ENCODE assay signal across 9 mouse cellular contexts in genomic region chr1:75393139-75393538, GRCm38 (mm10). TPM values are rescaled to one million over a fixed set of nuclear protein-coding genes. Genes with fewer than 3 reads are reported as not detected.
DNase-seq lines count a peak whose midpoint lies in the region; ATAC-seq lines count a peak whose summit lies in the region.
"Had no signal": no experiment of that assay in that cellular context is flagged by ENCODE, and none has a peak within 500 bp of the region (broad histone marks: within the 10 kb centered on the region; RNA-seq: fewer than 3 reads in every experiment).

No protein-coding gene starts in this region.

- no peak overlapping the region for H3K4me2 ChIP-seq in lung, embryonic 16.5 days (ENCODE audit: low read depth, low read length)
- no peak overlapping the region for H3K4me2 ChIP-seq in forebrain, embryonic 11.5 days (ENCODE audit: low read depth, low read length, severe bottlenecking)
- no peak overlapping the region for H3K4me2 ChIP-seq in kidney, embryonic 14.5 days (replicated peaks; ENCODE audit: low read depth, low read length)

- no peak overlapping the region for H3K9ac ChIP-seq in lung, embryonic 16.5 days (ENCODE audit: low read length)
- H3K9ac ChIP-seq in forebrain, embryonic 11.5 days (ENCODE audit: low read length) = 0 out of 2 replicates have a peak overlapping the region, but pooled peaks have one; percentile 2
- H3K9ac ChIP-seq in kidney, embryonic 14.5 days (ENCODE audit: low read depth, low read length) = no peak overlapping the region

- no peaks in the 10 kb centered on the region for H3K36me3 ChIP-seq in lung, embryonic 16.5 days (ENCODE audit: control insufficient read depth, insufficient read depth, low read length)
- H3K36me3 ChIP-seq in forebrain, embryonic 11.5 days (ENCODE audit: control insufficient read depth, insufficient read depth, low read length) = no peaks in the 10 kb centered on the region
- H3K36me3 ChIP-seq in kidney, embryonic 14.5 days (ENCODE audit: control insufficient read depth, insufficient read depth, low read length) = peaks cover 19% of the 10 kb centered on the region; the same call in 1 of the 2 replicates

- 58% methylated on average over 9 of the region's 9 CpGs for WGBS in lung, embryonic 16.5 days
- 77% methylated on average over 9 of the region's 9 CpGs for WGBS in forebrain, embryonic 11.5 days
- WGBS in kidney, embryonic 14.5 days = 66% methylated on average over 9 of the region's 9 CpGs

- H3K4me1 ChIP-seq in lung, embryonic 16.5 days (replicated peaks; ENCODE audit: control insufficient read depth, insufficient read depth, low read length) = peaks cover 7% of the 10 kb centered on the region; the same call in 1 of the 2 replicates
- H3K4me1 ChIP-seq in forebrain, embryonic 11.5 days (replicated peaks; ENCODE audit: control insufficient read depth, insufficient read depth, low read length) = peaks cover 7% of the 10 kb centered on the region
- peaks cover 5% of the 10 kb centered on the region for H3K4me1 ChIP-seq in kidney, embryonic 14.5 days (ENCODE audit: control insufficient read depth, insufficient read depth, low read length)

- intact Hi-C loops in heart, postnatal 10 days (cut with DNase I) = no loop called here

- no peak for DNase-seq in lung, postnatal 25 days (ENCODE audit: low spot score)
- DNase-seq in forebrain, embryonic 11.5 days (ENCODE audit: low spot score) = no peak
- peak; percentile 91 to 93 for DNase-seq in heart, postnatal 10 days
- DNase-seq in right cerebral cortex, postnatal 14 days = peak; percentile 51

- peak; percentile 10; the same call in 1 of the 2 replicates for ATAC-seq in lung, embryonic 16.5 days (ENCODE audit: low read depth)
- no peak for ATAC-seq in forebrain, embryonic 11.5 days (replicated peaks; ENCODE audit: low FRiP score)
- no peak for ATAC-seq in megakaryocyte-erythroid progenitor cell, adult 5-6 weeks (replicated peaks; ENCODE audit: low FRiP score, low TSS enrichment, poor library complexity, severe bottlenecking)
- ATAC-seq in kidney, embryonic 14.5 days (ENCODE audit: low FRiP score, low TSS enrichment) = no peak
- ATAC-seq in monocyte, adult 5-6 weeks (replicated peaks; ENCODE audit: insufficient number of reproducible peaks, low FRiP score, low TSS enrichment, poor library complexity, severe bottlenecking) = no peak

- H3K9me3 ChIP-seq in lung, embryonic 16.5 days (ENCODE audit: control insufficient read depth, low read length) = no peaks in the 10 kb centered on the region
- H3K9me3 ChIP-seq in forebrain, embryonic 11.5 days (ENCODE audit: control insufficient read depth, low read length) = no peaks in the 10 kb centered on the region
- no peaks in the 10 kb centered on the region for H3K9me3 ChIP-seq in kidney, embryonic 14.5 days (ENCODE audit: control insufficient read depth, low read length)

- H3K27me3 ChIP-seq in lung, embryonic 16.5 days (ENCODE audit: control insufficient read depth, insufficient read depth, low read depth, low read length) = peaks cover 18% of the 10 kb centered on the region
- peaks cover 19% of the 10 kb centered on the region for H3K27me3 ChIP-seq in forebrain, embryonic 11.5 days (ENCODE audit: control insufficient read depth, insufficient read depth, low read length)
- H3K27me3 ChIP-seq in kidney, embryonic 14.5 days (ENCODE audit: control insufficient read depth, insufficient read depth, low read length) = peaks cover 13% of the 10 kb centered on the region

- no peak overlapping the region for H3K4me3 ChIP-seq in lung, embryonic 16.5 days (ENCODE audit: low read length)
- no peak overlapping the region for H3K4me3 ChIP-seq in forebrain, embryonic 11.5 days (ENCODE audit: low read depth, low read length)
- H3K4me3 ChIP-seq in kidney, embryonic 14.5 days (ENCODE audit: low read length) = no peak overlapping the region
- H3K4me3 ChIP-seq: megakaryocyte, embryonic 14.5 days had no signal

- H3K27ac ChIP-seq in lung, embryonic 16.5 days (ENCODE audit: low read length) = no peak overlapping the region; the same call in 1 of the 2 replicates
- no peak overlapping the region for H3K27ac ChIP-seq in forebrain, embryonic 11.5 days (ENCODE audit: low read depth, low read length)
- H3K27ac ChIP-seq in kidney, embryonic 14.5 days (ENCODE audit: low read depth, low read length) = no peak overlapping the region

RNA-seq across cellular contexts. Expression of gene Speg, which starts 18.0 kb away (rescaled TPM):
- 38.5 and 38.9 TPM in 2 replicates for polyA plus RNA-seq in lung, embryonic 16.5 days (2015; fragmentation: Nextera tagmentation; extraction: Ambion mirVana)
- 14.1 and 16.0 TPM in 2 replicates for polyA plus RNA-seq in forebrain, embryonic 11.5 days (2014; fragmentation: Nextera tagmentation; extraction: Ambion mirVana)
- 100 to 1,000 TPM; 104 to 112 TPM for total RNA-seq in heart, postnatal 10 days (2021)
- total RNA-seq in megakaryocyte-erythroid progenitor cell, adult 5-6 weeks (2014; fragmentation: Nextera tagmentation) = not detected in 2 replicates
- 0.19 TPM in 1 of 2 replicates, not detected in the other for total RNA-seq in megakaryocyte-erythroid progenitor cell, adult 5-6 weeks (2017)
- polyA plus RNA-seq in kidney, embryonic 14.5 days (2014; fragmentation: Nextera tagmentation; extraction: Ambion mirVana) = 39.6 and 43.5 TPM in 2 replicates
- 0.49 TPM in 1 of 3 replicates, not detected in the others for total RNA-seq in monocyte, adult 5-6 weeks (2017)

RNA-seq across cellular contexts. Expression of gene Des, which starts 33.0 kb away (rescaled TPM):
- polyA plus RNA-seq in lung, embryonic 16.5 days (2015; fragmentation: Nextera tagmentation; extraction: Ambion mirVana) = 57.1 and 64.0 TPM in 2 replicates
- polyA plus RNA-seq in forebrain, embryonic 11.5 days (2014; fragmentation: Nextera tagmentation; extraction: Ambion mirVana) = 0.86 and 1.5 TPM in 2 replicates
- 100 to 1,000 TPM; 909 to 916 TPM for total RNA-seq in heart, postnatal 10 days (2021)
- total RNA-seq in megakaryocyte-erythroid progenitor cell, adult 5-6 weeks (2014; fragmentation: Nextera tagmentation) = not detected in 2 replicates
- not detected in 2 replicates for total RNA-seq in megakaryocyte-erythroid progenitor cell, adult 5-6 weeks (2017)
- 41.5 and 51.6 TPM in 2 replicates for polyA plus RNA-seq in kidney, embryonic 14.5 days (2014; fragmentation: Nextera tagmentation; extraction: Ambion mirVana)
- total RNA-seq in monocyte, adult 5-6 weeks (2017) = not detected in 3 replicates

RNA-seq across cellular contexts. Expression of gene Gmppa, which starts 42.6 kb away (rescaled TPM):
- 80.5 and 92.4 TPM in 2 replicates for polyA plus RNA-seq in lung, embryonic 16.5 days (2015; fragmentation: Nextera tagmentation; extraction: Ambion mirVana)
- polyA plus RNA-seq in forebrain, embryonic 11.5 days (2014; fragmentation: Nextera tagmentation; extraction: Ambion mirVana) = 46.3 and 47.2 TPM in 2 replicates
- 10 to 100 TPM; 39.7 to 40.1 TPM for total RNA-seq in heart, postnatal 10 days (2021)
- total RNA-seq in megakaryocyte-erythroid progenitor cell, adult 5-6 weeks (2014; fragmentation: Nextera tagmentation) = 70.3 and 92.5 TPM in 2 replicates
- 35.0 and 52.6 TPM in 2 replicates for total RNA-seq in megakaryocyte-erythroid progenitor cell, adult 5-6 weeks (2017)
- polyA plus RNA-seq in kidney, embryonic 14.5 days (2014; fragmentation: Nextera tagmentation; extraction: Ambion mirVana) = 65.2 and 67.6 TPM in 2 replicates
- 39.2 to 56.0 TPM (median 55.4 TPM) in 3 replicates for total RNA-seq in monocyte, adult 5-6 weeks (2017)

RNA-seq across cellular contexts. Expression of gene Asic4, which starts 57.1 kb away (rescaled TPM):
- 0.05 and 0.11 TPM in 2 replicates for polyA plus RNA-seq in lung, embryonic 16.5 days (2015; fragmentation: Nextera tagmentation; extraction: Ambion mirVana)
- 0.61 TPM in 2 replicates for polyA plus RNA-seq in forebrain, embryonic 11.5 days (2014; fragmentation: Nextera tagmentation; extraction: Ambion mirVana)
- not detected for total RNA-seq in heart, postnatal 10 days (2021)
- total RNA-seq in megakaryocyte-erythroid progenitor cell, adult 5-6 weeks (2014; fragmentation: Nextera tagmentation) = not detected in 2 replicates
- total RNA-seq in megakaryocyte-erythroid progenitor cell, adult 5-6 weeks (2017) = not detected in 2 replicates
- polyA plus RNA-seq in kidney, embryonic 14.5 days (2014; fragmentation: Nextera tagmentation; extraction: Ambion mirVana) = 0.32 and 0.41 TPM in 2 replicates
- not detected in 3 replicates for total RNA-seq in monocyte, adult 5-6 weeks (2017)

Comparison
In these comparisons a context has a peak if more than half of its experiments do, and no peak if none do; other contexts are left out.
1. DNase-seq: peak in heart, postnatal 10 days (2 of 2) and right cerebral cortex, postnatal 14 days (single experiment); none in lung, postnatal 25 days (single experiment) and forebrain, embryonic 11.5 days (single experiment).
2. RNA of gene Speg, which starts 18.0 kb away (total RNA-seq): 104 to 112 TPM in heart, postnatal 10 days; 0.19 TPM in megakaryocyte-erythroid progenitor cell, adult 5-6 weeks and 0.49 TPM in monocyte, adult 5-6 weeks; every median in the first group is over 10 times any median in the second.
3. RNA of gene Des, which starts 33.0 kb away (total RNA-seq): 909 to 916 TPM in heart, postnatal 10 days; not detected in megakaryocyte-erythroid progenitor cell, adult 5-6 weeks and not detected in monocyte, adult 5-6 weeks; every median in the first group is over 100 times any median in the second.